ENCODE assay signal across 8 mouse cellular contexts in the genomic region with DNA sequence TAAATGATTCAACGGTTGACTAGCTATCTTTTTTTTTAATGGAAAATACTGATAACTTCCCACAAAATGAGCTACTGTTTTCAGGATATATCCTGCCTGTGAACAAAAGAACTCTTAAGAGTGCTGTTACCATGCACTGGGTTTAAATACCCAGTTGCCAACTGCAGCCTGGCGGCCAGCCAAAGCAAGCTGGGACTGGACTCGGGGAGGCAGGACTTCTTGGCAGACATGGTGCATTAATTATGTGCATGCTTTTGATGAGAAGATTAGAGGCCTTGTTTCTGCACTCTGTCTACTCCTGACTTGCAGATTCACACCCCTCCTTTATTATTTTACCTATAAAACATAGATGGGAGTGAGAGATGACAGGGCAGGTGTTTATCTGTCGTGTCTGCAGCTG. TPM values are rescaled to one million over a fixed set of nuclear protein-coding genes. Genes with fewer than 3 reads are reported as not detected.
DNase-seq lines count a peak whose midpoint lies in the region; ATAC-seq lines count a peak whose summit lies in the region.

No protein-coding gene starts in this region.

- no peak overlapping the region for H3K9ac ChIP-seq in forebrain, embryonic 11.5 days (ENCODE audit: low read length)
- no peak overlapping the region for H3K9ac ChIP-seq in lung, embryonic 15.5 days

- no peak overlapping the region for H3K4me3 ChIP-seq in forebrain, embryonic 11.5 days (ENCODE audit: low read depth, low read length)
- H3K4me3 ChIP-seq in forebrain, embryonic 10.5 days = no peak overlapping the region
- no peak overlapping the region for H3K4me3 ChIP-seq in lung, embryonic 15.5 days

- no peaks in the 10 kb centered on the region for H3K36me3 ChIP-seq in forebrain, embryonic 11.5 days (ENCODE audit: control insufficient read depth, insufficient read depth, low read length)
- H3K36me3 ChIP-seq in forebrain, embryonic 10.5 days (replicated peaks) = no peaks in the 10 kb centered on the region
- H3K36me3 ChIP-seq in lung, embryonic 15.5 days = no peaks in the 10 kb centered on the region

- peak; percentile 64 for DNase-seq in forebrain, embryonic 11.5 days (ENCODE audit: low spot score)
- no peak for DNase-seq in forebrain, embryonic 10.5 days (ENCODE audit: extremely low spot score, low spot score)
- peak; percentile 29 to 44 for DNase-seq in cerebellum, postnatal 36 days
- DNase-seq in heart, adult 9 months (ENCODE audit: low spot score in 2 of 2) = peak; percentile 57 to 72
- peak; percentile 93 to 95 for DNase-seq in kidney, postnatal 36 days
- peak; percentile 92 to 94 for DNase-seq in right cerebral cortex, postnatal 10 days (ENCODE audit: low spot score in 2 of 2)

- no peak overlapping the region for H3K27ac ChIP-seq in forebrain, embryonic 11.5 days (ENCODE audit: low read depth, low read length)
- H3K27ac ChIP-seq in forebrain, embryonic 10.5 days = no peak overlapping the region
- H3K27ac ChIP-seq in lung, embryonic 15.5 days = peak overlapping the region; percentile 38; the same call in 1 of the 2 replicates

- H3K4me2 ChIP-seq in forebrain, embryonic 11.5 days (ENCODE audit: low read depth, low read length, severe bottlenecking) = no peak overlapping the region
- H3K4me2 ChIP-seq in lung, embryonic 15.5 days = no peak overlapping the region

- H3K27me3 ChIP-seq in forebrain, embryonic 11.5 days (ENCODE audit: control insufficient read depth, insufficient read depth, low read length) = no peaks in the 10 kb centered on the region
- H3K27me3 ChIP-seq in forebrain, embryonic 10.5 days (ENCODE audit: poor library complexity, severe bottlenecking) = no peaks in the 10 kb centered on the region
- no peaks in the 10 kb centered on the region for H3K27me3 ChIP-seq in lung, embryonic 15.5 days

- H3K4me1 ChIP-seq in forebrain, embryonic 11.5 days (replicated peaks; ENCODE audit: control insufficient read depth, insufficient read depth, low read length) = no peaks in the 10 kb centered on the region
- no peaks in the 10 kb centered on the region for H3K4me1 ChIP-seq in forebrain, embryonic 10.5 days
- peaks cover 13% of the 10 kb centered on the region for H3K4me1 ChIP-seq in lung, embryonic 15.5 days

- ATAC-seq in forebrain, embryonic 11.5 days (replicated peaks; ENCODE audit: low FRiP score) = no peak
- no peak for ATAC-seq in lung, embryonic 15.5 days (ENCODE audit: borderline replicate concordance, extremely low read depth, low FRiP score, low TSS enrichment)
- no peak for ATAC-seq in granulocyte monocyte progenitor cell, adult 5-6 weeks (replicated peaks; ENCODE audit: poor library complexity, severe bottlenecking)

- 62% methylated on average over 4 of the region's 4 CpGs for WGBS in forebrain, embryonic 11.5 days
- WGBS in forebrain, embryonic 10.5 days = 87% methylated on average over 4 of the region's 4 CpGs
- WGBS in lung, embryonic 15.5 days = 25% methylated on average over 4 of the region's 4 CpGs

- H3K9me3 ChIP-seq in forebrain, embryonic 11.5 days (ENCODE audit: control insufficient read depth, low read length) = no peaks in the 10 kb centered on the region
- H3K9me3 ChIP-seq in forebrain, embryonic 10.5 days = 0 out of 2 replicates have a peak, but pooled peaks cover 2% of the 10 kb centered on the region
- H3K9me3 ChIP-seq in lung, embryonic 15.5 days = no peaks in the 10 kb centered on the region

RNA-seq across cellular contexts. Expression of gene Gpcpd1, which starts 5.3 kb away (rescaled TPM):
- polyA plus RNA-seq in forebrain, embryonic 11.5 days (2014; fragmentation: Nextera tagmentation; extraction: Ambion mirVana) = 41.9 and 49.4 TPM in 2 replicates
- polyA plus RNA-seq in forebrain, embryonic 10.5 days (2016; fragmentation: Nextera tagmentation; extraction: Ambion mirVana) = 24.7 and 31.7 TPM in 2 replicates
- 29.9 and 30.1 TPM in 2 replicates for polyA plus RNA-seq in lung, embryonic 15.5 days (2015; fragmentation: Nextera tagmentation; extraction: Ambion mirVana)
- total RNA-seq in granulocyte monocyte progenitor cell, adult 5-6 weeks (2014; fragmentation: Nextera tagmentation) = 19.9 and 26.1 TPM in 2 replicates
- total RNA-seq in granulocyte monocyte progenitor cell, adult 5-6 weeks (2017) = 24.4 and 24.5 TPM in 2 replicates
